In the genomic region with DNA sequence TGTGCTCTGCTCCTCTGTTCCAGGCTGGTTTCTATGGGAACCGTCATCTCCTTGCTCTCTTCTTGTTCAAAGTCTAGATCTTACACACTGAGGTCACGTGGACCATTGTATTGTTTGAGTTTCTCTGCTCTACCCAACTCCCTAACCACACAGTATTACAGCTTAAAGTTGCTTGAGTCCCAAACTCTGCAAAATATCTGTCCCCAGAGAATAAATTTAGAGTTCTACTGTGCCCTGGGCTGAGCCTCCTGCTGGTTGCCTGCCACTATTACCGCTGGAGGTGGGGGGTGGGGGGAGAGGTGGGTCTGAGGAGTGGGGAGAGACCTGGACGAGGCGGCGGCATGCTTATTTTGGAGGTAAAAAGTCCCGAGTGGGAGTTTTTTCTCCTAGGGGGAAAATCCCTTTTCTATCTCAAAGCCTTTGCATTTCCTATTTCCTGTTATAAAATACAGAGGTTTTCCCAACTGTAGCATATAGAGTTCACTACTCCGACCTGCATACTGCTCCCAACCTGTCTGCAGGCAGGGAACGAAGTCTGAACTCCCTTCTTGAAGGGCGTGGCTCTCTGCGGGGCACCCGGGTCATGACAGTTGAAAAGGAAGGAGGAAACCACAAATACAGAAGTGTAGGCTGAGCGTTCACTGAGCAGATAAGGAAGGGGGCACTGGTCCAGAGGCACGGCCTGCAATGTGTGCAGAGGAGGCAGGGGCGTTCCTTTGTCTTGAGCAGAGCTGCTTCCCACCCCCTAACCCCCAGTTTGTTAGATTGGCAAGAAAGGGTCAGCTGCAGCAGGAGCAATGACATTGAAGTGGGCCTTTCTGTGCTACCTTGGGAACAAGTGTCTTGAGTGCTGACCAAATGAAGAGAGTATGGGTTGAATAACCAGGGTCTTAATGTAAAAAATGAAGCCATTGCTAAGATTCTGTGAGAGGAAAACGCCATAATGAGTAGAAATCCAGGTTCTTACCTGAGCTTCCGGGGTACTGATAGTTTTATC, we compare ENCODE assay signal across 8 mouse cellular contexts.
DNase-seq lines count a peak whose midpoint lies in the region; ATAC-seq and TF ChIP-seq lines count a peak whose summit lies in the region.

No protein-coding gene starts in this region.

- peak; percentile 55 for ATAC-seq in erythroid progenitor cell, adult 5-6 weeks (replicated peaks; ENCODE audit: low FRiP score, poor library complexity, severe bottlenecking)
- peak; percentile 33 for ATAC-seq in lung, embryonic 15.5 days (ENCODE audit: borderline replicate concordance, extremely low read depth, low FRiP score, low TSS enrichment)
- ATAC-seq in stomach, embryonic 15.5 days (ENCODE audit: insufficient read depth, low FRiP score, low read depth) = peak; percentile 90
- no peak for ATAC-seq in hindbrain, embryonic 12.5 days (ENCODE audit: low FRiP score)

- H3K27ac ChIP-seq in layer of hippocampus, adult 2 months = no peak overlapping the region
- H3K27ac ChIP-seq in lung, embryonic 15.5 days = peak overlapping the region; percentile 29; the same call in 1 of the 2 replicates
- H3K27ac ChIP-seq in stomach, embryonic 15.5 days = peak overlapping the region; percentile 61; the same call in 1 of the 2 replicates
- H3K27ac ChIP-seq in hindbrain, embryonic 12.5 days = no peak overlapping the region
- H3K27ac ChIP-seq in cerebellum, adult 2 months (ENCODE audit: insufficient read depth, low read length) = no peak overlapping the region

- no peak overlapping the region for H3K9ac ChIP-seq in lung, embryonic 15.5 days
- no peak overlapping the region for H3K9ac ChIP-seq in stomach, embryonic 15.5 days
- no peak overlapping the region for H3K9ac ChIP-seq in hindbrain, embryonic 12.5 days

- TF ChIP-seq CTCF in layer of hippocampus, adult 2 months (conservative IDR thresholded peaks at IDR 0.05) = 0 out of 2 replicates have a peak, but pooled peaks have one; percentile 12
- no peak for TF ChIP-seq CTCF in cerebellum, adult 2 months (IDR thresholded peaks at IDR 0.05; ENCODE audit: borderline replicate concordance, insufficient read depth, low read depth, low read length)

- DNase-seq in layer of hippocampus, adult 2 months (ENCODE audit: low spot score in 2 of 2) = no peak
- no peak for DNase-seq in layer of hippocampus, adult 18-20 months (ENCODE audit: low spot score in 2 of 2)
- no peak for DNase-seq in urinary bladder, postnatal 36 days (ENCODE audit: low spot score in 2 of 2)
- no peak for DNase-seq in cerebellum, adult 2 months

- no peaks in the 10 kb centered on the region for H3K27me3 ChIP-seq in lung, embryonic 15.5 days
- H3K27me3 ChIP-seq in stomach, embryonic 15.5 days (replicated peaks) = no peaks in the 10 kb centered on the region
- no peaks in the 10 kb centered on the region for H3K27me3 ChIP-seq in hindbrain, embryonic 12.5 days
- H3K27me3 ChIP-seq in cerebellum, adult 2 months (ENCODE audit: control insufficient read depth, insufficient read depth, low read length) = no peaks in the 10 kb centered on the region

- H3K4me1 ChIP-seq in lung, embryonic 15.5 days = peaks cover 6% of the 10 kb centered on the region
- H3K4me1 ChIP-seq in stomach, embryonic 15.5 days = no peaks in the 10 kb centered on the region
- H3K4me1 ChIP-seq in hindbrain, embryonic 12.5 days = no peaks in the 10 kb centered on the region
- peaks cover 12% of the 10 kb centered on the region for H3K4me1 ChIP-seq in cerebellum, adult 2 months (ENCODE audit: control insufficient read depth, insufficient read depth, low read length)

- TF ChIP-seq POLR2A in cerebellum, adult 2 months (IDR thresholded peaks at IDR 0.05; ENCODE audit: borderline replicate concordance, insufficient read depth, low read length) = no peak

- peak overlapping the region; percentile 25; the same call in 1 of the 2 replicates for H3K4me2 ChIP-seq in lung, embryonic 15.5 days
- peak overlapping the region; percentile 30; the same call in 1 of the 2 replicates for H3K4me2 ChIP-seq in stomach, embryonic 15.5 days
- no peak overlapping the region for H3K4me2 ChIP-seq in hindbrain, embryonic 12.5 days (replicated peaks)

- no peak overlapping the region for H3K4me3 ChIP-seq in layer of hippocampus, adult 2 months
- no peak overlapping the region for H3K4me3 ChIP-seq in lung, embryonic 15.5 days
- no peak overlapping the region for H3K4me3 ChIP-seq in stomach, embryonic 15.5 days (replicated peaks)
- no peak overlapping the region for H3K4me3 ChIP-seq in hindbrain, embryonic 12.5 days
- no peak overlapping the region for H3K4me3 ChIP-seq in cerebellum, adult 2 months (replicated peaks; ENCODE audit: insufficient read depth, low read depth, low read length)

- 27% methylated on average over 17 of the region's 17 CpGs for WGBS in lung, embryonic 15.5 days
- WGBS in stomach, embryonic 15.5 days = 34% methylated on average over 17 of the region's 17 CpGs
- 38% methylated on average over 17 of the region's 17 CpGs for WGBS in hindbrain, embryonic 12.5 days
- 70% methylated on average over 17 of the region's 17 CpGs for WGBS in cerebellum, adult 2 months

- no peaks in the 10 kb centered on the region for H3K9me3 ChIP-seq in lung, embryonic 15.5 days
- H3K9me3 ChIP-seq in stomach, embryonic 15.5 days = no peaks in the 10 kb centered on the region
- H3K9me3 ChIP-seq in hindbrain, embryonic 12.5 days (replicated peaks) = no peaks in the 10 kb centered on the region

- H3K36me3 ChIP-seq in lung, embryonic 15.5 days = no peaks in the 10 kb centered on the region
- no peaks in the 10 kb centered on the region for H3K36me3 ChIP-seq in stomach, embryonic 15.5 days
- H3K36me3 ChIP-seq in hindbrain, embryonic 12.5 days = no peaks in the 10 kb centered on the region

Comparison
In these comparisons a context has a peak if more than half of its experiments do, and no peak if none do; other contexts are left out.
1. H3K27ac ChIP-seq: peak in lung, embryonic 15.5 days (single experiment) and stomach, embryonic 15.5 days (single experiment); none in layer of hippocampus, adult 2 months (single experiment), hindbrain, embryonic 12.5 days (single experiment) and cerebellum, adult 2 months (single experiment).